Mouse (Mus musculus) hindbrain, embryonic 11.5 days (tissue): ENCODE results near the gene Gcc2. TPM values are rescaled to one million over a fixed set of nuclear protein-coding genes. Genes with fewer than 3 reads are reported as not detected.
"Not testable (repeated sequence)": the region's sequence is repeated elsewhere in the genome, so short reads cannot be mapped to it uniquely, and the experiment has no call there.

Experiments used
- ATAC-seq: fragments of 200-750 bp; cut with Nextera tagmentation; 2 replicates; pipeline ENCODE4 v1.8.0; 2017; ENCODE audit warnings: mild to moderate bottlenecking, moderate TSS enrichment, moderate library complexity; ENCODE audit not compliant: low FRiP score
- DNase-seq: peaks from one replicate; pipeline ENCODE4 v3.0.0-alpha.2; 2015; ENCODE audit warnings: low spot score
- H3K27ac ChIP-seq: fragments of 300-500 bp; sonication (generic); 2 replicates; pipeline ENCODE4 v1.5.1; 2014; ENCODE audit warnings: mild to moderate bottlenecking, low read depth, low read length
- H3K27me3 ChIP-seq: fragments of 300-500 bp; sonication (generic); 2 replicates; pipeline ENCODE4 v1.6.1; 2014; ENCODE audit warnings: mild to moderate bottlenecking, low read length, moderate library complexity, mixed read lengths; ENCODE audit not compliant: control insufficient read depth, insufficient read depth
- H3K36me3 ChIP-seq: fragments of 300-500 bp; sonication (generic); 2 replicates; pipeline ENCODE4 v1.6.1; 2014; ENCODE audit warnings: mild to moderate bottlenecking, low read length, moderate library complexity, mixed read lengths; ENCODE audit not compliant: control insufficient read depth, insufficient read depth
- H3K4me1 ChIP-seq: fragments of 300-500 bp; sonication (generic); replicated peaks from 2 replicates; pipeline ENCODE4 v1.6.1; 2014; ENCODE audit warnings: low read length, mixed read lengths; ENCODE audit not compliant: control insufficient read depth, insufficient read depth
- H3K4me2 ChIP-seq: fragments of 300-500 bp; sonication (generic); replicated peaks from 2 replicates; pipeline ENCODE4 v1.6.1; 2014; ENCODE audit warnings: mild to moderate bottlenecking, low read depth, low read length
- H3K4me3 ChIP-seq: fragments of 300-500 bp; sonication (generic); 2 replicates; pipeline ENCODE4 v1.5.1; 2014; ENCODE audit warnings: low read depth, low read length
- H3K9ac ChIP-seq: fragments of 300-500 bp; sonication (generic); 2 replicates; pipeline ENCODE4 v1.6.1; 2014; ENCODE audit warnings: low read depth, low read length
- H3K9me3 ChIP-seq: fragments of 300-500 bp; sonication (generic); 2 replicates; pipeline ENCODE4 v1.6.1; 2016; ENCODE audit warnings: low read length; ENCODE audit not compliant: control insufficient read depth
- WGBS: fragments of 180-500 bp; shearing (Covaris S2); extraction: QIAGEN DNeasy Blood & Tissue Kit; methylation state at CpG from one replicate; pipeline ENCODE4 v1.1.7; 2014; 5-methylcytosine and 5-hydroxymethylcytosine counted together
- polyA plus RNA-seq: library from polyadenylated mRNA; unstranded; fragments of >200 nt; fragmentation: Nextera tagmentation; extraction: Ambion mirVana; gene quantifications from 2 replicates; pipeline ENCODE4 v1.2.1, GENCODE M21; 2014

Gcc2 gene
- polyA plus RNA-seq, 1 experiment from 2014 or later, result 56.1 TPM

DNA sequence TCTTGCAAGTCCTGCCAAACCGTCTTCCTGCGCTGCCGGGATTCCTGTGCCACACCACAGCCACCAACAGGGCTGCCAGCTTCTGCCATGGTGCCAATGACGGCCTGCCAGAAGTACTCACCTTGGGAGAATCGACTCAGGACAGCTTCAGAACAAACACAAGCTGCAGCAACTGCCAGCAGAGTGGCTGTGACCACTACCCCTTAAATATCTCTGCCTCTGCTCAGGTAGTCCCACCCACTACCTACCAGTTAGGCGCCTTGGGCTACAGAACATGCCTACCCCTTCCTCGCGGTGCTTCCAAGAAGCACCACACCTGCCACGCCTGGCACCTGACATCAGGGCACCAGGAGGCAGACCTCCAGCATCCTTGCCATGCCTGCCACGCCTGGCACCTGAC lies 18.7 kb upstream of the Gcc2 start, which contains the start of gene Gm4981:
Gene Gm4981, minus strand, starts transcription at position 89 of the 400 bp plus-strand sequence.
- no peak within 1 kb of the TSS for H3K4me2 ChIP-seq
- no peak within 1 kb of the TSS for H3K27ac ChIP-seq
- WGBS, result 90% methylated on average over 10 of the region's 10 CpGs
- H3K4me3 ChIP-seq, result no peak within 1 kb of the TSS
- H3K27me3 ChIP-seq, result no peaks in the 10 kb centered on the region
- no peak for DNase-seq
- peaks cover 12% of the 10 kb centered on the region for H3K9me3 ChIP-seq
- no peaks in the 10 kb centered on the region for H3K36me3 ChIP-seq
- H3K4me1 ChIP-seq, result no peaks in the 10 kb centered on the region
- ATAC-seq, result no peak
- no peak within 1 kb of the TSS for H3K9ac ChIP-seq

DNA sequence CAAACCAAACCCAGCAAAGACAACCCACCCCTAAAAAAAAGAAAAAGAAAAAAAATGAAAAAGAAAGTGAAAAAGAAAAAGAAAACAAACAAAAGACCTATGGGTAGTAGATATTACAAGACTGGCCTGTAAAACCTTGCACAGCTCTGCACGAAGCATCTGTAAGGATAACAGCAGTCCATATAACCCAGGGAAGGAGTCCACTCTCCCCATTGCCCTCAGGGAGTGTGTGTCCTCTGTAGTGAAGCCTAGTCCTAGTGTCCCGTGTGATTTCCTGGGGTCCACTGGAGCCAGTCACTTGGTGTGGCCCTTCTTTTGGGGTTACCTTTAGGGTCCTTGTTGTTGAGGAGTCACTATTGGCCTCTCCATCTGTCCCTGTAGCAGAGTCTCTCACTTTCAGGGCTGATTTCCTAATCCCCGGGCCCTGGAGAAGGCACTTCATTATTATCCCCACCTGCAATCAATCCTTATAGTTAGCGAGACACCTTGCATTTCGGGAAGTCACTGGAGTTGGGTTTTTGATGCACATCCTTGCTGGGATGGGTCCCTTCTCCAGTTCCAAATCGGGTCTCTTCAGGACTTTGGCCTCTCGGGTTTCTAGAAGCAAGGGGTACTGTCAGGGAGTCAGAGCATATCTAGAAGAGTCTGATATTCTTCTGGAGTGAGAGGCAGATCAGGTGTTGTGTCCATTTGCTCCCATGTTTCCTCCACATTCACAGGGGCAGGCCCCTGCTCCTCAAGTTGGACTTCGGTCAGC lies 16.1 kb upstream of the Gcc2 start:
- H3K4me2 ChIP-seq, H3K4me1 ChIP-seq, H3K36me3 ChIP-seq, H3K27me3 ChIP-seq, H3K9ac ChIP-seq, H3K27ac ChIP-seq, H3K9me3 ChIP-seq, H3K4me3 ChIP-seq: not testable (repeated sequence)
- DNase-seq (peak; percentile 29), ATAC-seq (peak; percentile 88)
- WGBS, result 88% methylated on average over 8 of the region's 8 CpGs

DNA sequence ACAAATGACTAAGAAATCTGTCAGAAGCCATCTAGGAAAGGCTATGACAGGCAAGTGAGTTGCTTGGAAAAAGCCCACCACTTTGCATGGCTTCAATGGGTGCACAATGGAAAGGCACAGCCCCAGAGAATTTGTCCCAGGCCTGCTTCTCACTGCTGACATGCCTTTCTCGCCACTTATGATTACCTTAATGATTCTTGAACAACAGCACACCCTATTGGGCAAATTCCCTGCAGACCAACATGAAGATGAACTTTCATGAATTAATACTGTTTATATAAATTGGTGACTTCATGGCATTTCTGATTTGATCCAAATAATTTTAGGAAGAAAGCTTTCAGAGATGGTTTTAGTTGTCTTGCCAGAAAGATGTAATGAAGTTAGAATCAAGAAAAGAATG lies 5.8 kb upstream of the Gcc2 start:
- Histone ChIP-seq H3K9ac (no peak overlapping the region), H3K27ac (no peak overlapping the region), H3K4me2 (no peak overlapping the region), H3K4me3 (no peak overlapping the region), H3K4me1 (no peaks in the 10 kb centered on the region), H3K36me3 (no peaks in the 10 kb centered on the region), H3K27me3 (no peaks in the 10 kb centered on the region), H3K9me3 (no peaks in the 10 kb centered on the region)
- no peak for ATAC-seq
- 29% methylated on average over 1 of the region's 1 CpGs for WGBS
- no peak for DNase-seq

DNA sequence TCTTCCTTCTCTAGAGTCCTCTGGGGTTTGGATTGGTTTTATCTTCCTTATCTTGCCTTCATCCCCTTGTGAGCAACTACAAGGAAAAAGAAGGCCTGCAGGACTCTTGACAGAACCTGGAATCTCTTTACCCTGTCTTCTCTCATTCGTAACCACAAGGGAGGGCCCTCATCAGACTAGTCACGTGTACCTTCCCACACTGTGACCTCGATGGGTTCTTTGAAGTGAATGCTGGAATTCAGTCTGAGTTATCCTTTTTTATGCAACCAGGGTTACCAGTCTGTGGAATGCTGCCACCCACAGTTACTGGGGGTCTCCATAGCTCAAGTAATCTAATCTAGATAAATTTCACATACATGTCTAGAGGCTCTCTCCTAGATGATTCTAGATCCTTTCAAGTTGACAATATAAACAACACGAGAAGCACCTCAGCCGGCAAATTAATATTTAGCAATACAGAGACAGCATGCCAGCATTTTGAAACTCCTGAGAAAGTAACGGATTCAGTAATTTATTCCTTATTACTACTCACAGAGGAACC lies 592 bp upstream of the Gcc2 start:
- WGBS, result 44% methylated on average over 6 of the region's 6 CpGs
- H3K27me3 ChIP-seq, result no peaks in the 10 kb centered on the region

DNA sequence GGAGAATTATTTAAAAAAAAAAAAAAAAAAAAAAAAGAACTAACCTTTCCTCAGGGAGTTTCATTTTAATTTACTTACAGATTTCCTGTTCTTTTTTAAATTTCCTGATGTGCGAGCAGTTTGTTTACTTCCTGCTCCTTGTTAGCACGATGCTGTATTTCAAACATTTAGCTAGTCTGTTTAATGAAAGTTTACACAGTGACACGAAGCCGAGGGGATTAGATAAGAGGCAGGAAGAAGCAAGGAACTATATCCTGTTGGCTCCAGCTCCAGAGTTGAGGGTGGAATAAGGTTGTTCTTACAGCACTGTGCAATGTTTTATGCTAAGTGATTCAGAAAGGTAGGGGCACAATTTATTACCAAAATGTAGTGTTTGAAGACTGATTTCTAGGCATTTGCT lies 657 bp downstream of the Gcc2 start:
- no peak for ATAC-seq
- H3K9ac ChIP-seq, result peak overlapping the region; percentile 78
- DNase-seq, result peak; percentile 10
- WGBS, result 18% methylated on average over 4 of the region's 4 CpGs
- H3K27me3 ChIP-seq, result no peaks in the 10 kb centered on the region
- no peaks in the 10 kb centered on the region for H3K4me1 ChIP-seq
- peak overlapping the region; percentile 52 for H3K4me2 ChIP-seq
- no peak overlapping the region for H3K27ac ChIP-seq
- peak overlapping the region; percentile 85 for H3K4me3 ChIP-seq
- H3K36me3 ChIP-seq, result peaks cover 2% of the 10 kb centered on the region; the same call in 1 of the 2 replicates
- no peaks in the 10 kb centered on the region for H3K9me3 ChIP-seq

More for the DNA sequence above, 592 bp upstream of the Gcc2 start:
- H3K9ac ChIP-seq, result peak overlapping the region; percentile 78; the same call in 1 of the 2 replicates
- peak overlapping the region; percentile 85 for H3K4me3 ChIP-seq
- DNase-seq, result peak; percentile 10
- ATAC-seq, result peak; percentile 44
- no peaks in the 10 kb centered on the region for H3K4me1 ChIP-seq
- H3K27ac ChIP-seq, result no peak overlapping the region
- peak overlapping the region; percentile 52 for H3K4me2 ChIP-seq
- no peaks in the 10 kb centered on the region for H3K9me3 ChIP-seq
- H3K36me3 ChIP-seq, result no peaks in the 10 kb centered on the region

DNA sequence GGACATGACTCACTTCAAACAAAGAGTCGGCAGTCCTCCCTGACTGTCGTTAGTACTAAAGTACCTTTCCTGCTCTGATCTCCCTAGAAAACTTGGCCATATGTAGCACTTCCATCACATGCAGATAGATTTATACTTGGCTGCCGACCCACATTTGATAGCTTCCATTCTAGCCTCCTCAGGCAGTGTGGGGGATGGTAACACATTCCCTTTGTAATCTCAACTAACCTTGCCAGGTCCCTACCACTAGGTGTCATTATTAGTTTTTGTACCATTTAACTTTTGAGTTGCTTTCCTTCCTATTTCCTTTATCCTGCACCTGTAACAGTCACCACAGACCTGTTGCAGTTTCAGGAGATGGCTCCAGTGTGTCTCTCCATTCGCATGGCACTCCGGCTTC lies 3.2 kb downstream of the Gcc2 start:
- ATAC-seq (no peak), DNase-seq (no peak)
- WGBS, result 84% methylated on average over 5 of the region's 5 CpGs
- Histone ChIP-seq H3K9ac (no peak overlapping the region), H3K27ac (no peak overlapping the region), H3K4me3 (no peak overlapping the region), H3K27me3 (no peaks in the 10 kb centered on the region), H3K36me3 (peaks cover 2% of the 10 kb centered on the region; the same call in 1 of the 2 replicates), H3K9me3 (no peaks in the 10 kb centered on the region), H3K4me1 (no peaks in the 10 kb centered on the region), H3K4me2 (no peak overlapping the region)

DNA sequence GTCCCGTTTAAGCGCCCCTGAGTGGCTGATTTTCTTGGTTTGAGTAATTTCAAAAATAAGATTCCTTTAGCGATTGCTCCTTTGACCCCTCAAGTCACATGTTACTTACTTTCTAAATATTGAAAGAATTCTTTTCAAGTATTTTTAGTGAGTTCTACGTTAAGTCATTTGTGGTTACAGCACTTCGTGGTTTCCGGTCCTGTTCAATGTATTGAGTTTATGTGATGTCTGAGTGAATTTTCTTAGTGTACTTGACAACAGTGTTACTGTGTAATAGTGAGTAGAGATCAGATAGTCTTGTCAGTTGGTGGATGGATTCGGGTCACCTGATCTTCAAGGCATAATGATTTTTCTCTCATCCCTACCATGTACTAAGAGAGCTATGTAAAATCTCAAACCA lies 26.9 kb downstream of the Gcc2 start:
- Histone ChIP-seq H3K4me1 (no peaks in the 10 kb centered on the region), H3K9me3 (no peaks in the 10 kb centered on the region), H3K27ac (no peak overlapping the region), H3K36me3 (0 out of 2 replicates have a peak, but pooled peaks cover 2% of the 10 kb centered on the region), H3K9ac (no peak overlapping the region), H3K4me3 (no peak overlapping the region), H3K27me3 (no peaks in the 10 kb centered on the region), H3K4me2 (no peak overlapping the region)
- DNase-seq, result no peak
- WGBS, result 95% methylated on average over 7 of the region's 7 CpGs
- ATAC-seq, result no peak

DNA sequence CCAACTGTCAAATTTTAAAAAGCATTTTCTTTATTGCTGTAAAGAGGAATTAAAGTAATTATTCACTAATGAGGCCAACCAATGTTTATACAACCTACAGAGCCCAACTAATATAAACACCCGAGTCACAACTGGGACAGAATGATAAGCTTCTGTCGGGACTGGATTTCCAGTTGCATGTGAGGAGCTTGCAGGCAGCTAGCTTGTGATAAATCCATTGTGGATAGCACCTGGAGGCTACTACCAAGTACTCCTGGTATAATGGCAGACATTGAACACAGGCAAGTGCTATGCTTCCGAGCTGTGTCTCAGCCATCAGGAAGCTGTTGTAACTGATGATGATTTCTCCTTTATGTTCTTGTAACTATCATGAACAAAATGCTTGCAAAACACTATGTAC lies 35.4 kb downstream of the Gcc2 start:
- WGBS, result 90% methylated on average over 3 of the region's 3 CpGs

DNA sequence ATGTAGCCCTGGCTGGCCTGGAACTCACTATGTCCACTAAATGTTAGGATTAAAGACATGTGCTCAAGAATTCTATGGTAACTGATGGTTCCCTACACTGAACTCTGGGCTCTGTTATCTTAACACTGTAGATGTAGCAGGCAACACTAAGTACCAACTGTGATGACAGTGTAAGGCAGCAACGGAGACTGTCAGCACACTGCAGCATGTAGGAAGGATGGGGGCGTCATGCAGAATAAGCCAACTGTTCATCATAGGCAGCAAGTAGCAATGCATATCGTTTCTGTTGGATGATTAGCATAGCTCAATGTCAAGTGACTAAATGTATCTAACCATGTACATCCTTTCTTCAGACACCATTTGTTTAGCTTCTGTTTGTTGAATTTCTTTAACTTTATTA lies 38.9 kb downstream of the Gcc2 start:
- H3K36me3 ChIP-seq, result peaks cover 4% of the 10 kb centered on the region; the same call in 1 of the 2 replicates
- H3K9ac ChIP-seq, result no peak overlapping the region
- H3K27me3 ChIP-seq, result no peaks in the 10 kb centered on the region
- H3K9me3 ChIP-seq, result no peaks in the 10 kb centered on the region
- no peak for ATAC-seq
- H3K27ac ChIP-seq, result no peak overlapping the region
- no peaks in the 10 kb centered on the region for H3K4me1 ChIP-seq
- no peak overlapping the region for H3K4me2 ChIP-seq
- 97% methylated on average over 3 of the region's 3 CpGs for WGBS
- no peak overlapping the region for H3K4me3 ChIP-seq
- DNase-seq, result no peak

More for the DNA sequence above, 35.4 kb downstream of the Gcc2 start:
- Histone ChIP-seq H3K9ac (no peak overlapping the region), H3K27me3 (no peaks in the 10 kb centered on the region), H3K27ac (no peak overlapping the region), H3K4me2 (no peak overlapping the region), H3K4me3 (no peak overlapping the region), H3K9me3 (no peaks in the 10 kb centered on the region), H3K4me1 (no peaks in the 10 kb centered on the region), H3K36me3 (0 out of 2 replicates have a peak, but pooled peaks cover 2% of the 10 kb centered on the region)
- ATAC-seq (no peak), DNase-seq (no peak)
